Mouse (Mus musculus) skeletal muscle tissue, adult 2 months (tissue): ENCODE measurements around the gene Rimklb.
"Not testable (repeated sequence)": the region's sequence is repeated elsewhere in the genome, so short reads cannot be mapped to it uniquely, and the experiment has no call there.

Experiments
- DNase-seq: peaks from one replicate; pipeline ENCODE4 v3.0.0-alpha.2; 2012; ENCODE audit warnings: low read depth, low spot score

Rimklb gene

GRCm38 (mm10) chr6:122498661-122499060 lies at the start of gene Rimklb:
TSS of gene Rimklb (minus strand) at chr6:122498761.
- no peak for DNase-seq

DNA sequence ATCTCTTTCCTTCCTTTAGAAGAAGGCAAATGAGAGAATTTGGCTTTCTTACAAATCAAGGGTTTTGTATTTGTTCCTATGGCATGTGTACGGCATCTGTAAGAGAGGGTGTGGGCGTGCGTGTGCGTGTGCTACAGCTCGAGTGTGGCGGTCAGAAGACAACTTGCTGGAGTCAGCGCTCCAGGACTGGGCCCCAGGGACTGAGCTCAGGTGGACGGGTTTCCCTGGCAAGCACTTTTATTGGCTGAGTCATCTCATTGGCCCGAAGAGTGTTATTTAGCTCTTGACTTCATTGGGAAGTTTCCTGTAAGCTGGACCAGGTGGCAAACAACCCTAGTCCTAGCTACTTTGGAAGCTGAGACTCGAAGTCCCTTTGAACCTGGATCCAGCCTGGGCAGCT lies 47.4 kb upstream of the Rimklb start:
- DNase-seq, result no peak

DNA sequence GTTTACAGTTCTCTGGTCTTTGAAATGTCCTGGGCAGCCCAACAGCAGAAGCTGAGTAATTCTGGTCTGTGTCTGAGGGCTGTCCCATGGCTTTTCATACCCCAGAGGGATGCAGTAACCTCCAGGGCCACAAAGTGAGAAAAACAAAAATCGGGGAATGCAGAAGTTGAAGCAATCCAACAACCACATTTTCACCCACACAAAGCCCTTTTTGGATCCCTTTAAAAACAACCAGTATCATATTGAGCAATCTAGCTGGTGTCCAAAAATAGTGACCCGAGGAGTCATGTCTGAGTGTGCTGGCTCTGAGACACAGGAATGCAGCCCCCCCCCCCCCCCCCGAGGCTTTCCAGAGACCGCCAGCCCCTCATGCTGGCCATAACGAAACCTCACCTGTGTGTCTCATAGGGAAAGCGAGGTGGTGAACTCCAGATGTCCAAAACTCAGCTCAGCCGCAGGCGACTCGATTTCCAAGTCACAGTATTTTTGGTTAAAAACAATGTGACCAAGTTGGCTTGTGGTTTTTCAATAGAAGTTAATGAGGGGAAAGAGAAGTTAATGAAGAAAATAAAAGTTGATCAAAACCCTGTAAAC lies 46.8 kb upstream of the Rimklb start:
- DNase-seq, result no peak

GRCm38 (mm10) chr6:122544672-122545071 lies 46.1 kb upstream of the Rimklb start:
- DNase-seq, result no peak

GRCm38 (mm10) chr6:122543574-122543973 lies 45.0 kb upstream of the Rimklb start:
- no peak for DNase-seq

DNA sequence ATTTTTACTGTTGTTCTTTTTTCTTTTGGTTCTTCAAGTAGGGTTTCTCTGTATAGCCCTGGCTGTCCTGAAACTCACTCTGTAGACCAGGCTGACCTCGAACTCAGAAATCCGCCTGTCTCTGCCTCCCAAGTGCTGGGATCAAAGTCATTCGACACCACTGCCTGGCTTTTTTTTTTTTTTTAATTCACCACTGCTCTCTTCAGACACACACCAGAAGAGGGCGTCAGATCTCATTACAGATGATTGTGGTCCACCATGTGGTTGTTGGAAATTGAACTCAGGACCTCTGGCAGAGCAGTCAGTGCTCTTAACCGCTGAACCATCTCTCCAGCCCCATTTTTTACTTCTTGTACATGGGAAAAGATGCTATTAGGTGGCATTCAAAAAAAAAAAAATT lies 43.9 kb upstream of the Rimklb start:
- not testable (repeated sequence) for DNase-seq

- DNase-seq, result no peak
Observed at GRCm38 (mm10) chr6:122539564-122539963, 41.0 kb upstream of the Rimklb start.

GRCm38 (mm10) chr6:122534032-122534431 lies 35.5 kb upstream of the Rimklb start:
- no peak for DNase-seq

- DNase-seq, result no peak
Observed at GRCm38 (mm10) chr6:122532883-122533302, 34.3 kb upstream of the Rimklb start.

- no peak for DNase-seq
Observed at GRCm38 (mm10) chr6:122531466-122532174, 33.1 kb upstream of the Rimklb start.

GRCm38 (mm10) chr6:122528136-122528535 lies 29.6 kb upstream of the Rimklb start:
- DNase-seq, result no peak

DNA sequence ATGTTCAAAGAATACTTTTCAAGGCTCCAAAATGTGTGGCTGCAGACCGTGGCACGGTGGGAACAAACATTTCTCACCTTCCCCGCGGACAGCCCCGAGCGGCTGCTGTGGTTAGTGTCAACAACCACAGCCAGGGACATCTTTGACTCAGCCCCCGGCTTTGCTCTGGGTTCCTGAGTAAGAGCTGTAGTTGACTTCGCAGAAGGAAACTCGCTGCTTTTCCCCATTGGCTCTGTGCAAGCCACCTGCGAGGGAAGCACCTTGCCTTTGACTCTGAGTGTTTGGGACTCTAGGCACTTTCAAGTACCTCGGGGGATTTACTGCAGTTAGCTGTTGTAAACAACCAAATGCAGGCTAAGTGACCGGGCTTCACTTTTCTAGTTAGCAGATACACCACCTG lies 29.0 kb upstream of the Rimklb start:
- no peak for DNase-seq

- no peak for DNase-seq
Observed at GRCm38 (mm10) chr6:122523289-122523688, 24.7 kb upstream of the Rimklb start.

- no peak for DNase-seq
Observed at GRCm38 (mm10) chr6:122522595-122522994, 24.0 kb upstream of the Rimklb start.

DNA sequence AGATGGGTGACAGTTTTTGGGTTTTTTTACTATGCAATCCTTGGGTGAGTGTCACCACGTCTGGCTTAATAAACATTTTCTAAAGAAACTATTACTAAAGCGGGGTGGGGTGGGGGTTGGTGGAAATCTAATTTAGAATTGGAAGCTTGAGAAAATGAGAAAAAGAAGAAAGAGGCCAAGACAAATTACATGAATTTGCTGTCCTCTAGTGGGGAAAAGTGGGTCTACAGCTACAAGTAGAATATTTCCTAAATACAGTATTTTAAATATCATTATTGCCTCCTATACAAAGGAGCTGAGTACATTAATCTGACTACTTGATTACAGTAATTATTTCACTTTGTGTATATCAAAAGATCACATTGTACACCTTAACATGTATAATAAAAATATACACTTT lies 20.8 kb upstream of the Rimklb start:
- no peak for DNase-seq

DNA sequence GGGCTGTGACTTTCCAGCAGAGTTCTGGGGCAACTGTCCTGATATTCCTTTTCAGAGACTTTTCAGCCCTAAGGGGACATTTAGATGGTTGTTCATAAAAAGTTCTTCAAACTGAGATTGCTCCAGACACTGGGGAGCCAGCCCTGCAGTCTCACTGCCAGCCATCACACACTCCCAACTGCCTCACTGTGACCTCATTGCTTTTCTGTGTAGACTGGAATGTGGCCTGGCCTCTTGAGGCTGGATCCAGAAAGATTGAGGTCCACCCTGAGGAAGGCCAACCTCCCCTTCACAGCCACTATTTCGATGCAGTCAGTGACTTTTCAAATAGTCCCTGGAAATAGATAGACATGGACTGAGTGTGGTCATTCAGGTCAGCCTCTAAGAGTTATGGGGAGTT lies 19.1 kb upstream of the Rimklb start:
- peak; percentile 53 for DNase-seq

DNA sequence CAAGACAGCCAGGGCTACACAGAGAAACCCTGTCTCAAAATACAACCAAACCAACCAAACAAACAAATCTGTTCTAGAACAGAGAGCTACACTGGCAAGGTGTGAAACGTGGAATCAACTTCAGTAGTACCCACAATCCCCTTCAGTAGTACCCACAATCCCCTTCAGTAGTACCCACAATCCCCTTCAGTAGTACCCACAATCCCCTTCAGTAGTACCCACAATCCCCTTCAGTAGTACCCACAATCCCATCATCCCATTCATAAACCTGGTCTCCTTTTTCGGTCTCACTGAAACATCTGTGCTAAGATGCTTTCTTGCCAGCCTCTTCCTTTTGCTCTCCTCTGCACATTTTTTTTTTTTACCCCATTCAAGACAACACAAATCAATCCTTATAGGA lies 17.2 kb upstream of the Rimklb start:
- not testable (repeated sequence) for DNase-seq

GRCm38 (mm10) chr6:122514312-122514711 lies 15.8 kb upstream of the Rimklb start:
- no peak for DNase-seq

DNA sequence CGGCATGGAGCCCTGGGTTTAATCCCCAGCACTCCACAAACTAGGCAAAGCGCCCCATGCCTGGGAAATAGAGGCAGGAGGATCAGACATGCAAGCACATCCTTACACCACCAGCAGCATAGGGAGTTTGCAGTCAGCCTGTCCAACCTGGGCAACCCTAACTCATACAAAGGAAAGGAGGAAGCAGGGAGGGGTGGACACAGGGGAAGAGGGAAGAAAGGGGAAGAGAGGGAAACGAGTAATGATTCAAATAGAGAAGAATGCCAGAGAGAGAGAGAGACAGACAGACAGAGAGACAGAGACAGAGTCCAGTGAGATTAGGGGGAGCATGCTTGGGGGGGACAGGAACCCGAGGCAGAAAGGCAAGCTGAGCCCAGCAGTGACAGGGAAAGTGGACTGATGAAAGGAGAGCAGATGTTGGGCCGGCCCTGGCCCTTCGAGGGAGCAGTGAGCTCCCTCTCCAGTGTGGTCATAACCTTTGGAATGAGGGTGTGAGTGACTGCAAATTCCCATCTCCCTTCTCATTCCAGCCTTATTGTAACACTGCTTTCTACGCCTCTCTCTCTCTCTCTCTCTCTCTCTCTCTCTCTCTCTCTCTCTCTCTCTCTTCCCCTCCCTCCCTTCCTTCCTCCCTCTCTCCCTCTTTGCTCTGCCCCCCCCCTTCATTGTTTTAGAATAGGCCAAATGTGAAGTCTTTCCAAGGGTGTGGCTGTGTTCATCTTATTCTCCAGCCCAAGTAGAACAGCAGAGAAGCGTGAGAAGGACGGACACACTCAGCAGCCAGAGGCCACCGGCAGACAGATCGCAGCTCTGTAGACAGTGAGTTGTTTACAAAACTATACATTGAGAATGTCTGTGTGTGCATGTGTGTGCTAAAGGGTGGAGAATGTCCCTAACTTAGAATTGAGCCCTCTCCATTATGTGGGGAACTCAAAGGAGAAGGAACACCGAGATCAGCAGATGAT lies 14.6 kb upstream of the Rimklb start:
- DNase-seq, result peak; percentile 74

- DNase-seq, result peak; percentile 79
Observed at GRCm38 (mm10) chr6:122508494-122508893, 9.9 kb upstream of the Rimklb start.

GRCm38 (mm10) chr6:122505545-122505944 lies 7.0 kb upstream of the Rimklb start, which contains the start of gene Mfap5:
TSS of gene Mfap5 (plus strand) at chr6:122505845.
- no peak for DNase-seq

DNA sequence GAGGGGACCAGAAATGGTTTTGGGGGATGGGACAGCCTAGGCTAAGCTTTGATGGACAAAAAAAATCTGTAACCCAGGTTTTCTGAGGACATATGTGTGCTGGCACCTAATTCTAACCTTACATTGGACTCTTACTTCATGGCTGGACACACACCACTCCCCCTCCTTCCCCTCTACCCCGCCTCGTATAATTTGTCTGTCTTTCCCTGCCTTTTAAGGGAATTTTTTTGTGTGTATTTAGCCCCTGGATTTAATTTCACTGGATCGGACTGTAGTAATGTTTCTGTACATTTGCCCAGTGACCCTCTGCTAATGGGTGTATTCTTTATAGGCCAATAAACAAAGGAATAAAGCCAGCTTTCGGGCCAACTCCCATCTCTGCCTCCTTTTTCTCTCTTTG lies 6.5 kb upstream of the Rimklb start:
- no peak for DNase-seq
